Mouse (Mus musculus) thymus, adult 2 months (tissue): ENCODE results near the gene Hoxc9.

ENCODE experiments used
- CTCF ChIP-seq: fragments of 200-500 bp; IDR thresholded peaks from 2 replicates; pipeline ENCODE4 v1.5.1; 2012; ENCODE audit warnings: mild to moderate bottlenecking, control low read depth, low read length, moderate library complexity, borderline replicate concordance; ENCODE audit not compliant: control insufficient read depth, poor library complexity, insufficient read depth; ENCODE audit errors: extremely low read depth
- POLR2A ChIP-seq: fragments of 200-500 bp; IDR thresholded peaks from 2 replicates; pipeline ENCODE4 v1.6.1; 2012; ENCODE audit warnings: mild to moderate bottlenecking, low read length, control low read depth, moderate library complexity; ENCODE audit not compliant: control insufficient read depth, poor library complexity, insufficient read depth; ENCODE audit errors: extremely low read depth

DNA sequence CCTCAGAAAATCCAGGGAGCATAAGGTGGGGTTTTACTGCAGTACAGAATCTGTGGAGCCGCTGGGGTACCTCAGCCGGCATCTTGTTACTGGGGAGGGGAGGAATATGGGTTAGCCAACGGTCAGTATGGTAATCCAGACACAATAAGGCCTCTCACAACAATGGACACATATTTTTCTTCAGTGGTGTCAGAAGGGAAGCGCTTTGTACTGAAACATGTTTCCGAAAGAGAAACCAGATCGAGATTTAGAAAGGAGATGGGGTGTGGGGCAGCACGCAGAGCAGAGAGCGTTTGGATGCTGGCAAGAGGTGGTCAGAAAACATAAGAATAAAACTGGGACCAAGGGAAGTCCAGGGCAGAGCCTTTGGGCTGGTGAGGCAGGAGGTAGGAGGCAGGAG, 53.9 kb downstream of the Hoxc9 start:
- no peak for TF ChIP-seq CTCF
- no peak for TF ChIP-seq POLR2A
